Mouse (Mus musculus) CD4-positive naive resting alpha-beta T cell, adult 57 days (primary cell): ENCODE measurements around the gene Ppp1r3e. TPM values are rescaled to one million over a fixed set of nuclear protein-coding genes. Genes with fewer than 3 reads are reported as not detected.

Experiments
- total RNA-seq: library from RNA; stranded (reverse); gene quantifications from one replicate; pipeline ENCODE4 v1.2.4, GENCODE M21; 2023

Gene Ppp1r3e
- 10.2 TPM for total RNA-seq

DNA sequence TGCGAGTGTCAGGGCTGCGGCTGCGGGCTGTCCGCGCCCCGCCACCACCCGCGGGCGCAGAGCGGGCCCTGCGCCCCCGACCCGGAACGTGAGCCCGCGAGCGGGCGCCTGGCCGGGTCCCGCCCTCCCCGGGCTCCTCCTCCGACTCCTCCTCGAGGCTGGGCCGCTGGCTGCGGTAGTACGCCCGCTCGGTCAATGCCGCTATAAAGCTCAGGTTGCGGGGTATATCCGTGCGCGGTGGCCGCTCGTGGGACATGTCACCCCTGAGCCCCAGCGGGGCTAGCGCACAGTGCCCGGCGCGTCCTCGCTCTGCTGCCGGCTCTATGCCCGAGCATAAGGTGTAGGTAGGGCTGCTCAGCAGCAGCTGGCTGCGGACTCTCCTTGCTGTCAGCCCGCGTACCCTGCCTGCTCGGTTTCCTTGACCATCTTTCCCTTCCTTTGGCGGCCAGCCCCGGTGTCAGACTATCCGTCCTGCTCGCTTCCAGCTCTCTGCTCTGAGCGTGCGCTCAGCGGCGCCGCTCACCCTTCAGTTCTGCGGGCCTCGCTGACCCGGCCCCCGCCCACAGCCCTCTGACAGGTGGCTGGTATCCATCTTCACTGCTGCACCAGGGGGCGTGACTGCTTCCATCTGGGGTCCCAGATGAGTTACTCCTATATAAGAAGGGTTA is at the start of gene Ppp1r3e:
TSS of gene Ppp1r3e (minus strand) at position 503 of the 668 bp plus-strand sequence.

DNA sequence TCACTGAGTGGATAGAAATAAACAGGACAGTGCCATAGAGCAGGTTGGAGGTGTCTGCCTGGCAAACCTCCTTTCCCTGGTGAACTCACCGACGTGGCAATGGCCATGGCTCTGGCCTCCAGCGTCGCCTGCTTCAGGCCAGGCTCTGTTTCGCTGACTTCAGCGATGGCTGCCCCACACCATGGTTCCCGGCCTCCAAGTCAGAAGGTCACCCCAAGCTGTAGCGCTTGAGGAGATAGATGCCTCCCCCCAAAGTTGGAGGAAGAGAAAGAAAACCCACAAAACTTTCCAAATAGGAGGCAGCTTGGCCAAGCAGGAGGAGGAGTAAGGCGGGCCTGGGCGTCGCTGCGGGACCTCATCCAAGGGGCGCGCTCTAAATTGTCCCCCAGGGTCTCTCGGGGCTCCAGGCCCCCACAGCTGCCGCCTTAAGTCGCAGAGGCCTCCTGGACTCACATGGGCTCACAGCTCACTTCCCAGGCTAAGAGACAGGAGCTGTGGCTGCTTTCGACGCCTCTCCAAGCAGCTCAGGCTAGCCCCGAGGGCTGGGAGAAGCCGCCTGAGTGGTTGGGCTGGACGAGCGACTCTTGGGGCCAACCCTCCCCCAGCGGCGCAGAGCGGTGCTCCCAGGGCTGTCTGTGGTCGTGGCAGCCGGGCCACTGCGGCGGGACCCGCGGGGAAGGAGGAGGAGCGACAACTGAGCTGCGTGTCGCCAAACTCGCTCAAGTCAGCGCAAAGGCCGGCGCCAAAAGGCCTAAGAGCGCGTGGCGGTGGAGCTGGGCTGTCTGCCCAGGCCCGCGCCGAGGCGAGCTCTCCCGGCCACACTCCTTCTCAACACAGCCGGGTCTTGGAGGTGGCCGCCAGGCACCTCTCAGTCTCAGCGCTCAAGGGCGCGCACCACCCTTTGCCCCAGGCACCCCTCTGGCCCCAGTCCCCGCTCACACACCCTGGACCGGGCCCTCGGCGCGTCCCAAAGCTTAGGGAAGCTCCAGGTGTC is 48.3 kb upstream of the Ppp1r3e start, which contains the start of gene Efs:
TSS of gene Efs (minus strand) at position 778 of the 994 bp plus-strand sequence.

DNA sequence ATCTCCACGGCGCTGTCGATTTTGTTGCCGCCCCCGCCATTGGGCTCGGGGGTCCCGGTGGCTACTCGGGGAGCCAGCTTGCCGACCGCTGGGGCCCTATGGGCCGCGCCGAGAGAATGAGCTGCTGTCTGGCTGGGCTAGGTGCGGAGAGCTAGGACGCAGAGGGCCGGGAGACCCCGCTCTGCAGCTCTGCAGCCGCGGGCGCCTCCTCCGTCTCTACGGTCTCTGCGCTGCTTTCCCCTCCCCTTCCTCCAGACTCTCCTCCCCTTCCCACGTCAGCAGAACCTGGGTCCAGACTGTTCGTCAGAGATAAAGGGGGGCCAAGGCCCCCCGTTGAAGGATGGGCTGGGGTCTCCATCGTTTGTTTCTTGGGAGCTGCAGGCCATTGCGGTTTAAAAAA is 35.5 kb upstream of the Ppp1r3e start, which contains the start of gene Slc22a17:
TSS of gene Slc22a17 (minus strand) at position 247 of the 400 bp plus-strand sequence.

DNA sequence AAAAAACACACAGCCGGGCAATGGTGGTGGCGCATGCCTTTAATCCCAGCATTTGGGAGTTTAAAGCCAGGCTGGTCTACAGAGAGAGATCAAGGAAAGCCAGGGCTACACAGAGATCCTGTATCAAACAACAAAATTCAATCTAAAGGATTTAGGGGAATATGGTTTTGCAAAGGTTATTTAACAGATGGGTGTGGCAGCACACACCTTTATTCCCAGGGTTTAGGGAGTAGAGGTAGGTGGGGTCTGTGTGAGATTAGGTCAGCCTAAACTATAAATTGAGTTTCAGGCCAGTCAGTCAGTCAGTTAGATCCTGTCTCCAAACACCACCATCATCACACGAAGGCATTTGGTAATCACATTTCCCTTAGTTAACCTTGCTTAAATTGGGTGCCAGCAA is 14.8 kb upstream of the Ppp1r3e start, which contains the start of gene Pabpn1:
TSS of gene Pabpn1 (plus strand) at position 301 of the 400 bp plus-strand sequence.

DNA sequence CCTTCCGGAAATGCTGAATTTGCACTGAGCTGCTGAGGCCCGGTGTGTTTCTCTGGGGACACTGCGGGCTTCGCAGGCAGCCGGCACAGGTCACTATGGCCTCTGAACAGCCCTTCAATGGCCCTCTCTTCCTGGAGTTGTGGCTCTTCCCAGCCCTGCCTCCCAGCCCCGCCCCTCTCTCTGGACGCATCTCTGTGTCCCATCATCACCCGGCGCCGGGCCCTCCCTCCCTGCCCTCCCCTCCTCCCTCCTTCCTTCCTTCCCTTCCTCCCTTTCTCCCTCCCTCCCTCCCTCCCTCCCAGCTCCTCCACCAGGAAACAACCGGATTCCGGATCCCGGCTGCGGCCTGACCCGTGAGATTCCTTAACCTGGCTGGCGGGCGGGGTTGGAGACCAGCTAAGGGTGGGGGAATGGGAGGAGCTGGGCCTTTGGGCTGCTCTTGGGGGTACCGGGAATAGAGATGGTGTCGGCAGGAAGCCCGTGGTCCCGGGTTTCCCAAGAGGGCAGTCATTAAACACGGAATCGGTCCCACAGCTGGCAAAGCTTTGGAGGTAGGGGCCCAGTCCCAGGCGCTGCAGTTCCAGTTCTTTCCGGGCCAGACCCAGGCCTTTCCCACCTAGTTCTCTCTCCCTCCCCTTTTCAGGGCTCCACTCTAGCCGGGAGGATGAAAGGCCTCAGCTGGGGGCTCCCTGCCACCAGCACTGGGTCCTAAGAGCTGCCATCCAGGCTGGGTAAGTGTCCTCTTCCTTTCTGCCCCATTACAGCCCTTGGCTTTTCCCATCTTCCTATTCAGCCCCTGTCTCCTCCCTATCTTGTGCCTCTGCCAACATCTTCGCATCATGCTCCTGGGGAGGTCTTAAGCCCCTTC is 6.0 kb upstream of the Ppp1r3e start, which contains the start of the genes Bcl2l2 and Gm20521:
TSS of gene Bcl2l2 (plus strand) at position 224 of the 868 bp plus-strand sequence.
TSS of gene Gm20521 (plus strand) at position 288 of the 868 bp plus-strand sequence.

DNA sequence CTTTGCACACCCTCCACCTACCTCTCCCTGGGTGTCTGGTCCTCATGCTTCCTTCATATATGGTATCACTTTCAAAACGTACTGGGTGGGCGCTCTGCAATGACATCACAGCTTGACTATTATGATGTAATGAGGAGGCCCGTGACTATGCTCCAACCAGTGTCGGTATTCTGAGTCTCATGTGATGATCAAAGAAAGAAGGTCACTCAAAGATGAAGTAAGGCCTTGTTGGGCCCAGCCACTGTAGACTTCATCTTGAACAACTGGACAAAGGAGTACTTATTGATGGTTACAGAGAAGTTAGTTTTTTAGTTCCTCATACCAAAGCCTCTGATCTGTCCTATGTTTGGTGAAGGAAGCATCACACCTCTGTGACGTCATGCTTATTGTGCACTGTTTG is 6.5 kb downstream of the Ppp1r3e start, which contains the start of gene Homez:
TSS of gene Homez (minus strand) at position 101 of the 400 bp plus-strand sequence.

Other genes starting within 250 kb of the Ppp1r3e start
- not detected for gene Gm17606, start 236.6 kb downstream of the Ppp1r3e start, total RNA-seq
- 12.8 TPM for gene Cdh24, start 236.2 kb downstream of the Ppp1r3e start, total RNA-seq
- gene 1700123O20Rik, start 191.3 kb downstream of the Ppp1r3e start, total RNA-seq, result 30.0 TPM
- 585 TPM for gene Acin1, start 190.6 kb downstream of the Ppp1r3e start, total RNA-seq
- gene Gm29776, start 178.7 kb downstream of the Ppp1r3e start, total RNA-seq, result not detected
- not detected for gene Cebpe, start 165.4 kb downstream of the Ppp1r3e start, total RNA-seq
- gene Slc7a8, start 95.6 kb downstream of the Ppp1r3e start, total RNA-seq, result 0.86 TPM
- not detected for gene Rnf212b, start 63.4 kb downstream of the Ppp1r3e start, total RNA-seq
- gene Homez, start 6.6 kb downstream of the Ppp1r3e start, total RNA-seq, result 10.6 TPM
- gene Bcl2l2, start 5.8 kb upstream of the Ppp1r3e start, total RNA-seq, result 3.5 TPM
- gene Gm20521, start 5.9 kb upstream of the Ppp1r3e start, total RNA-seq, result not detected
- 273 TPM for gene Pabpn1, start 14.9 kb upstream of the Ppp1r3e start, total RNA-seq
- gene Slc22a17, start 35.6 kb upstream of the Ppp1r3e start, total RNA-seq, result 2.3 TPM
- gene Efs, start 48.6 kb upstream of the Ppp1r3e start, total RNA-seq, result not detected
- gene Il25, start 55.1 kb upstream of the Ppp1r3e start, total RNA-seq, result not detected
- not detected for gene Cmtm5, start 58.7 kb upstream of the Ppp1r3e start, total RNA-seq
- not detected for gene Myh6, start 89.4 kb upstream of the Ppp1r3e start, total RNA-seq
- not detected for gene Gm17428, start 99.4 kb upstream of the Ppp1r3e start, total RNA-seq
- gene Myh7, start 117.1 kb upstream of the Ppp1r3e start, total RNA-seq, result not detected
- 82.5 TPM for gene Ngdn, start 137.9 kb upstream of the Ppp1r3e start, total RNA-seq
- 24.8 TPM for gene Zfhx2, start 214.8 kb upstream of the Ppp1r3e start, total RNA-seq
- 5.9 TPM for gene Thtpa, start 217.2 kb upstream of the Ppp1r3e start, total RNA-seq
- gene Ap1g2, start 229.0 kb upstream of the Ppp1r3e start, total RNA-seq, result 123 TPM
- not detected for gene Jph4, start 239.4 kb upstream of the Ppp1r3e start, total RNA-seq